Mouse (Mus musculus): ENCODE measurements around the gene C1qtnf1. TPM values are rescaled to one million over a fixed set of nuclear protein-coding genes. Genes with fewer than 3 reads are reported as not detected.
A peak's percentile ranks its signal among the peaks of the same experiment; 100 is the strongest.

The C1qtnf1 gene
- polyA plus RNA-seq, 1 experiment: 32.3 TPM

DNA sequence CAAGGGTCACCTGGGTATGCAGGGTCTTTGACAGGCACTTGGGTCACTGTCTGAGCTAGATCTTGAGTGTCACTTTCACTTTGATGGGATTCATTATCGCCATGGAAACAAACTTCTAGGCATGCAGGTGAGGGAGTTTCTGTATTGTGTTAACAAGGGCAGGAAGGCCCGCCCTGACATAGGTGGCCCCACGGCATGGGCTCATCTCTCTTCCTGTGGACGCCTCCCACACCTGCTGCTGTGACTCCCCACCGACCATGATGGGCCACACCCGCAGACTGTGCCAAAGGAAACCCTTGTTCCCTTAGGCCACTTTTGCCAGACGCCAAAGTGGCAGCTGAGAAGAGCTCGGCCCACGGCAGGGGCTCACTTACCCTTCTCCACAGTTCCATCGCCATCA, 17.5 kb upstream of the C1qtnf1 start:
- DNase-seq (ENCODE audit: low read depth): no peak

- DNase-seq (ENCODE audit: low read depth): no peak
Measured at GRCm38 (mm10) chr11:118411271-118411670, 16.7 kb upstream of the C1qtnf1 start.

- no peak for DNase-seq (ENCODE audit: low read depth)
Measured at GRCm38 (mm10) chr11:118412601-118413000, 15.4 kb upstream of the C1qtnf1 start.

GRCm38 (mm10) chr11:118413055-118413454, 14.9 kb upstream of the C1qtnf1 start:
- DNase-seq (ENCODE audit: low read depth): no peak

DNA sequence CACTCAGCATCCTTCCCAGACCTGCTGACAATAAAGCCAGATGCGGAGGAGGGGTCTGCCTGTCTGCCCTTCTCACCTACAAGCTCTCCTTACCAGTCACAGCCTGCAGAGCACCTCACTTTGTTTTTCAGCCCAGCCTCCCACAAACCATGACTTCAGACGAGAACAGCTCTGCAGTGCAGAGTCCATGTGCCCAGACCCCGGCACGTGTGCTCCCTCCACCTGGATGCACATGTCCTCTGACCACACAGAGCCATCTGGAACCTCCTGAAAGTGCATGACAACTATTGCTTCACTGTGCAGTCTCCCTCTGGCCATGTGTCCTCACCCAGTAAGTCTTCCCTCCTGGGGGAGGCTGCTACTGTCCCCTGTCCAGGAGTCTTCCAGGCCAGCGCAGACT, 13.7 kb upstream of the C1qtnf1 start:
- DNase-seq (ENCODE audit: low read depth): no peak

DNA sequence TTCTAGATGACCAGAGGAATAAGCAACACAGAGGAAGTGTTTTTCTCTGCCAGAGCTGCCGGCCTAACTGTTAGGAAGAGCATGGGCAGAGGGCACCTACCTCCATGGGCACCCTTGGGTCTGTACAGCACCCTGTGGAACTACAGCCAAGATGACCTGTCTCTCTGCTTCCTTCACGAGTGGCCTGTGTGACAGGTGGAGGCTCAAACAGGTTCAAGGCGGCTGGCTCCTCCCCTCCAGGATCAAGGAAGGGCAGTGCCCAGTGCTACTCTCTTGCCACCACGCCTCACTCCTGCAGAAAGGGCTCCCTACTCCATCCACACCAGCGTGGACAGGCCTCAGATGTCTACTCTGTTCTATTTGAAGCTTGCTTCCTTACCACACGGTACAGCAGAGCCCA, 12.4 kb upstream of the C1qtnf1 start:
- no peak for DNase-seq (ENCODE audit: low read depth)

GRCm38 (mm10) chr11:118416046-118416445, 12.0 kb upstream of the C1qtnf1 start:
- DNase-seq (ENCODE audit: low read depth): no peak

GRCm38 (mm10) chr11:118417496-118417895, 10.5 kb upstream of the C1qtnf1 start:
- DNase-seq (ENCODE audit: low read depth): no peak

- no peak for DNase-seq (ENCODE audit: low read depth)
Measured at GRCm38 (mm10) chr11:118418442-118418833, 9.6 kb upstream of the C1qtnf1 start.

DNA sequence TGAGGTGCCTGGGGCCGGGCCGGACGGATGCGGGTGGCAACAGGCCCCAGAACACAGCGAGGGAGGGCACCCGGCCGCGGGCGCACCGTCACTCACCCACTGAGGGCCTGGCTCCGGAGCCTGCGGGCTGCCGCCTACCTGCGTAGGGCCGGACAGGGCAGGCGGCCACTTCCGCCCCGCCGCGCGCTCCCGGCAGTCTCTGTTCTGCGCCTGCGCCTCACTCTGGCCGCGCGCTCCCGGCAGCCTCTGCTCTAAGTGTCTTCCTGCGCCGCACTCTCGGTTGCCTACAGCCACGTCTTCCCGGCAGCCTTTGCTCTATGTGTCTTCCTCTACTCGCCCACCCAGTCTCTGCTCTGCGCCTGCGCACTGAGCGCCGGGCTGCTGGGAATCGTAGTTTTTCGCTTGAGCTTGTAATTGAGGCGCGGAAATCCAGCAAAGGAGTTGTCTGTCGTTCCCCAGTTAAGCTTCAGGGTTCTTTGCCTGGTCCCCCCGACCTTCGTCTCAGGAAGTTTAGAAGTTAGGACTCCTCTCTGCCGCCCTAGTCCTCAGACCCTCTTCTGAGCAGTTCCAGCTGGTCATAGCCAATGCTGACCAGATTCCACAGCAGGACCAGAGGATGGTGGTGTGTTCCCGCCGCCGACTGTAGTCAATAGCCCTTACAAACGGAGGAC, 9.0 kb upstream of the C1qtnf1 start, which contains the start of gene Cant1:
Gene Cant1 (minus strand): TSS at position 253 of the 671 bp plus-strand sequence.
- peak; percentile 86 for DNase-seq (ENCODE audit: low read depth)

- no peak for DNase-seq (ENCODE audit: low read depth)
Measured at GRCm38 (mm10) chr11:118420261-118420660, 7.7 kb upstream of the C1qtnf1 start.

- no peak for DNase-seq (ENCODE audit: low read depth)
Measured at GRCm38 (mm10) chr11:118423266-118423971, 4.6 kb upstream of the C1qtnf1 start.

GRCm38 (mm10) chr11:118424621-118425335, 3.2 kb upstream of the C1qtnf1 start:
- no peak for DNase-seq (ENCODE audit: low read depth)

- DNase-seq (ENCODE audit: low read depth): no peak
Measured at GRCm38 (mm10) chr11:118426765-118427164, 1.2 kb upstream of the C1qtnf1 start.

- DNase-seq (ENCODE audit: low read depth): no peak
Measured at GRCm38 (mm10) chr11:118427266-118427779, 680 bp upstream of the C1qtnf1 start.

DNA sequence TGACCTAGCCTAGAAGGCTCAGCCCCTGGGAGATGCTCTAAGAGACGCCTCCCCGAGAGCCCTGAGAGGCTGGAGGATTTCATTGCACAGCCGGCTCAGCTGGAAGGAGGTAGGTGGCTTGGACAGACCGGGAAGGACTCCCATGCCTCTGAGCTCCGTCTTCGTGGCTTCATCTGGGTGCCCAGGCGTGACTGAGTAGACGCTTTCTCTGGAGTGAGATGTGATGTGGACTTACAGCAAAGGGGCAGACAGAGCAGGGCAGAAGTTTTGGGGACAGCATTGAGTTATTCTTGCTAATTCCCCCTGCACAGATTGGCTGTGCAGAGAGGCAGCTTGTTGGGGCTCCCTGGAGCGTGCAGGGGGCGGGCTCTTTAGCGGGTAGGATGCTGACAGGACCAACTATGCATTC, 461 bp downstream of the C1qtnf1 start:
- DNase-seq (ENCODE audit: low read depth): no peak

DNA sequence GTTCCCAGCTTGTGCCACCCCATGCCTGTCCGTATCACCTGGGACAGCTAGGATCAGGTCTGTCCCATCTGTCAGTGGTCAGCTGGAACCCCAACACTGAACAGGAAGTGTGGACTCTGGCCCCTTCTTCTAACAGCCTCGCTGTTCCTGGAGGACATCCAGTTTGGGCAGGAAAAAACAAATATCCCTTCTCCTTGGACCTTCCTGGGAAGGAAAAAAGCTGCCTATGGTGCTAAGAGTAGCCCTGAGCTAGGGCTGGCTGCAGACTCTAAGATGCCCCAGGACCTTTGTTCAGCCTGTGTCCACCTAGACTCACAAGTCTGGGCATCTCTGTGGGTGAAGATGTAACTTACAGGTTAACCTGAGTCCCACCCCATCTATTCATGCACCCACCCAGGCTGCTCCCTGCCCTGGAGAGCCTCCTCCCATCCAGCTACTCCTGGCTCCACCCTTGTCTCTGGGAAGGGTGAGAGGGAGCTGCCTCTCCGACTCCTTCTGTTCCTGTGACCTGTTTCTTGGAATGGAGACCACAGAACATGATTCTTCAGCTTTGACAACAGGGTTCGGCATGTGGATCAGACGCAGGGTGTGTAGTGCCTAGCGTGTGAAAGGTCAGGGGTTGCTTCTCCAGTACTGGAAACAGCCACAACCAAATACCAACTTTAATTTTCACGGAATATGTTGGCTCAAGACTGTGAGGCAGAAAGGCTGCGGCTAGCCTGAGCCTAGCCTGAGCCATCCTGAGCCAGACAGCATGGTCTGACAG, 1.1 kb downstream of the C1qtnf1 start:
- DNase-seq (ENCODE audit: low read depth): no peak

- no peak for DNase-seq (ENCODE audit: low read depth)
Measured at GRCm38 (mm10) chr11:118430291-118430885, 2.4 kb downstream of the C1qtnf1 start.

GRCm38 (mm10) chr11:118431100-118431948, 3.3 kb downstream of the C1qtnf1 start:
- no peak for DNase-seq (ENCODE audit: low read depth)

- DNase-seq (ENCODE audit: low read depth): no peak
Measured at GRCm38 (mm10) chr11:118433398-118433868, 5.4 kb downstream of the C1qtnf1 start.
